Mouse (Mus musculus) brain, embryonic 18.5 days (tissue): ENCODE data around the gene Hjurp.

Experiments used
- DNase-seq: peaks from one replicate; pipeline ENCODE4 v3.0.0-alpha.2; 2012; ENCODE audit warnings: low read depth, low spot score

Gene Hjurp

DNA sequence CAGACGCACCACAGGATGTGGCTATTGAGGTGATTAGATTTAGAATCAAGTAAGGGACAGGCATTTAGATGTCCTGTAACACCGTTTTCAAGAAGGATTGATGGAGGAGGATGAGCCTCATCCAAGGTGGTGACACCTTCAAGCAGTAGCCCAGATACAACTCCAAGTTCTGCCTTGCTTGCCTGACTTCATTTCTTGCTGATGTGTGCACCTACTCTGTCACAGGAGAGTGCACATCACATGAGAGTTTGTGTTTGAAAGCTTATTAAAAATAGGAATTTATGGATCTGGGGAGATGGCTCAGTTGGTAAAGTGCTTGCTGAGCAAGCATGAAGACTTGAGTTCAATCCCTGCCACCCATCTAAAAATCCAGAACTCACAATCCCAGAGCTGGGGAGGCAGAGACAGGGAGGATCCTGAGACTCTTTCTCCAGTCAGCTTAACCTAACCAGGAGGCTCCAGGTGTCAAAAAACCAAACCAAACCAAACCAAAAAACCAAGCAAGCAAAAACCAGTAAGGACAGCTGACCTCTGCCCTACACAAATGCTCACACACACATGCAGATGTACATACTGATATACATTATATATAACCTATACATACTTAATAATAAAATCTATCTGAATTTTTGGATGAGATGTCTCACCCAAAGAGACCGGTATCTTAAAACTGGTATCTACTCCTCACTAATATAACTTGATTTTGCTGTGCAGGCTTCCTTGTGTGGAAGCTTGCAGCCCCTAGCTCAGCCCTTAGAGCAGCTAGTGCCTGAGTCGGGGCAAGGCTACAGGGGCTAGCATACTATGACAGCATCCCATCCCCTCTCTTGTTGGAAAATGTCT, 21.5 kb upstream of the Hjurp start:
- DNase-seq, result no peak

DNA sequence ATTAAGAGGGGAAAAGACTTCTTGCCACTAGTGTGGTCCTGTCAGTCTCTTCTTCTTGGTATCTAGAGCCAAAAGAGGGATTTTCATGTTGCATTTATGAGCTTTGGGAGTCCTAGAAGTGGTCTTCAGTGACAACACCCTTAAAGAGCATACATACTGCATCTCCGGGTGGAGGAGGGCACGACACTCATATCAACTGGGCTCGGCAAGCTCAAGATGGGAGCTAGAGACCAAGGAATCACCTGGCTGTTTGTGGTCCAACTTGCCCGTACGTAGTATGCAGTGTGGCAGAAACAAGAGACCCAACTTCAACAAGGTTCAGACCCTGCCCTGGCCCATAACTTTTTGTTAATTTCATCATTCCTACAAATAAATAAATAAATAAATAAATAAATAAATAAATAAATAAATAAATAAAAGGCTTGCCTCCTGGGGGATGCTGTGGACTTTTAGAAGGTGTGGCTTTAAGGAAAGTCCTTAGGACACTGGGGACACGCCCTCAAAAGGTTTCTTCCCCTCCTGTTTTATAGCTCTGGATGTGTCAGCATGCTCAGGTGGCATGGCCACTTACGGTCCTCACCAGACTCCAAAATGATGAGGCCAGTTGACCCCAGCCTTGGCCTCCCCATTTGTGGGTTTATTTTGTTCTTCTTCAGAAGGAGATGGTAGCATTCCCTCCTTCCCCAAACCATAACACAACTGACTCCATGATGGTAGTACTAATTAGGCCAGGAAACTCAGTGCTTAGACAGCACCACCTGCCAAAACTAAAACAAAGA, 20.2 kb upstream of the Hjurp start:
- DNase-seq, result no peak

DNA sequence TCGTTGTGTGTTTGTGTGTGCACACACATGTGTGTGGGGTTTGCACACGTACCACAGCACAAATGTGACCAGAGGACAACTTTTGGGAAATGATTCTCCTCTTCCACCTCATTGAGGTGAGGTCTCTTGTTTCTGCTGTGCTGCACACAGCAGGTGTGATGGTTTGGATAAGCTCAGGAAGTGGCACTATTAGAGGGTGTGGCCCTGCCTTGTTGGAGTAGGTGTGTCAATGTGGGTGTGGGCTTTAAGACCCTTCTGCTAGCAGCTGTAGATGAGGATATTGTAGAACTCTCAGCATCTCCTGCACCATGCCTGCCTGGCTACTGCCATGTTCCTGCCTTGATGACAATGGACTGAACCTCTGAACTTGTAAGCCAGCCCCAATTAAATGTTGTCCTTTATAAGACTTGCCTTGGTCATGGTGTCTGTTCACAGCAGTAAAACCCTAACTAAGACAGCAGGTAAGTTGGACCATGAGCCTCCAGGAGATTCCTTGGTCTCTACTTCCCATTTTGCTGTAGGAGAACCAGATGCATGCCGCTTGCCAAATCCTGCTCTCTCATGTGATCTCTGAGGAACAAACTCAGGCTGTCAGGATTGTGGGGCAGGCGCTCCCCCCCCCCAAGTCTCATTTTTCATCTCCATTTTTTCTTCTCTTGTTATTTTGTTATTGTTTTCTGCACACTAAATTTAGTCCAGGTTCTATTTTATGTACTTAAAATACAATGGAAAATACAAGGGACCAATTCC, 18.9 kb upstream of the Hjurp start:
- no peak for DNase-seq

DNA sequence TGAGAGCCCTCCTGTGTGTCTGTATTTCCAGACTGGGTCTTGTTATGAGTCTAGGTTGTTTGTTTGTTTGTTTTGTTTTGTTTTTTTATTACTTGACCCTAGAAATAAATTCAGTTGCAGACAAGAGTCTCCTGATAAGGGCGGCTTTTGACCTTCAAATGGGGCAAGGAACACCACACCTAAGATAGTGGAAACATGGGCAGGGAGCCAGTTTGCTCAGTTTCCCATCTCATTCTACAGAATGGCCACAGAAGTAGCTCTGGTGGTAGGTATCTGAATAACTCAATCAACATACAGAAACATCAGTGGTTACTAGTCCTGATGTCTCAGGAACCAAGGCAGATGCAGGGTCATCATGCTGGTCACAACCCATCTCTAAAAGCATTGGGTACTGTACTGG, 17.2 kb upstream of the Hjurp start:
- DNase-seq, result no peak

DNA sequence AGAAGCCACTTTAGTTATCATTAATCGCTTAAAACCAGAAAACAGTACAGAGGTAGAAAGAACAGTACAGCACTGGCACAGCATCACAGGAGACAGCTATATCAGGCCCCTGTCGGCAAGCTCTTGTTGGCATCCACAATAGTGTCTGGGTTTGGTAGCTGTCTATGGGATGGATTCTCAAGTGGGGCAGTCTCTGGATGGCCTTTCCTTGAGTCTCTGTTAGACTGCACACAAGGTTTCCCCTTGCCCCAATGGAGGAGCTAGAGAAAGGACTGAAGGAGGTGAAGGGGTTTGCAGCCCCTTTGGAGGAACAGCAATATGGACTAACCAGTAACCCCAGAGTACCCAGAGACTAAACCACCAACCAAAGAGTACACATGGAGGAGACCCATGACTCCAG, 14.6 kb upstream of the Hjurp start:
- DNase-seq, result no peak

DNA sequence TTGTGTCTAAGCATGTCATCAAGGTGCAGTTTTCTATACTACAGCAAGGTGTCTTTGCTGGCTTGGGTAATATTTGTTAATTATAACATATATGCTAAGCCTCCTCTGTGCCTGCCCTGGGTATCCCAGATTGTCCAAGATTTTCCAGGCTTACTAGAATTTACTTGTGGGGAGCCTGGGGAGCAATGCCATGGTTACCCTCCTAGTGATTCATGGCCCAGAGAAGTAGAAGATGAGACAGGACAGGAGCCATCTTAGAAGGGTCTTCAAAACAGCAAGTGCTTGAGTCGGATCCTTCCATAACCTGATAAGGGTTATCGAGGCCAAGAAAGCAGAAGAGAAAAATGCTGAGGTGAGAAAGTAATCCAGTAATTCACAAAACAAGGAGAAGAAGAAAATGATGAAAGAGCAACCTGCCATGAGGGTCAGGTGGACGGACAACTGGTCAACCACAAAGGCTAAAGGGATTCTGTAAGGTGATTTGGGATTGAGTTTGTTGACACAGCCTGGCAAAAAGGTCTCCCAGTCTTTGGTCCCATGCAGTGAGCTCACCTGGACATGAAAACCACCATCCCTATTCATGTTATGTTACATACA, 14.1 kb upstream of the Hjurp start:
- no peak for DNase-seq

DNA sequence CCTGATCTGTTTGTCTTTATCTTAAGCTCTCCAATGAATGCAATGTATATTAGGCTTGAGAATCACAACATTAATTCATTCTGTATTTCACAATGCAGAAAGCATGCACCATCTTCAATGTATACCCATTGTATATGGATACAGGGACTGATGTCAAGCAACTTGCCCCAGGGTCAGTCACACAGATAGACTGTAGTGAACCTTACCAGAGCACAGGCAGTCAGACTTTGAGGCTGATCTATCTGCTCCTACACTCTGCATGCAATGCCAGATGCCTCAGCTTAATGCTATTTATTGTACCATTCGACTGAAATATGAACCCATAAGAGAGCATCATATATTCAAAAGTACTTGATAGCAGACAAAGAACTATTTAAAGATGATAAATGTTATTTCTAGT, 13.1 kb upstream of the Hjurp start:
- DNase-seq, result no peak

DNA sequence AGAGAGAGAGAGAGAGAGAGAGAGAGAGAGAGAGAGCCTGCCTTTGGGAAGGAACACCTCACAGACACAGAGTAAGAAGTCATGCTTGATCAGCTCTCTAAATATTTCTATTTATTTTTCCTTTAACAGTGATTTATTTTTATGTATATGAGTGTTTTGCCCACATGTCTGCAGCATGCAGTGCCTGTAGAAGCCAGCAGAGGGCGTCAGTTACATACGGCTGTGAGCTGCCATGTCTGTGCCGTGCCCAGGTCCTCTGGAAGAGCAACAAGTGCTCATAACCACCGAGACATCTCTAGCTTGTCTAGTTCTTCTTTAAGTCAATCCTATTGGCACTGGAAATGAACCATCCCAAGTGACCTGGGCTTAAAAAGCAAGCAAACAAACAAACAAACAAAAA, 12.5 kb upstream of the Hjurp start:
- DNase-seq, result no peak

DNA sequence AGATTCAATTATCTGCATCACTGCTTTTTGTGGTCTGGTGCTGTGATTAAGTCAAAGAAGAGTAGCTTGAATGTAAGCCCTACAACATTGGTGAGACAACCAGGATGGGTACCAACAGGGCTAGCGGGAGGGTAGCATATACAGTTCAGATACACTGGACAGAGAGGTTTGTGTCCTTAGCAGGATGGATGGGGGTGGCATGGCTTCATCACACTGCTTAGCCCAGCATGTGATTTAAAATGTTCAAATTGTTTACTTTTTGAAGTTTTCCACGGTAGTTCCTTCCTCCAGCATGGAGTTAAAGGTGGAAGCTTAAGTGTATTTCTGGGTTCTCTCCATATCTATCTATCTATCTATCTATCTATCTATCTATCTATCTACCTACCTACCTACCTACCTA, 11.7 kb upstream of the Hjurp start:
- no peak for DNase-seq

DNA sequence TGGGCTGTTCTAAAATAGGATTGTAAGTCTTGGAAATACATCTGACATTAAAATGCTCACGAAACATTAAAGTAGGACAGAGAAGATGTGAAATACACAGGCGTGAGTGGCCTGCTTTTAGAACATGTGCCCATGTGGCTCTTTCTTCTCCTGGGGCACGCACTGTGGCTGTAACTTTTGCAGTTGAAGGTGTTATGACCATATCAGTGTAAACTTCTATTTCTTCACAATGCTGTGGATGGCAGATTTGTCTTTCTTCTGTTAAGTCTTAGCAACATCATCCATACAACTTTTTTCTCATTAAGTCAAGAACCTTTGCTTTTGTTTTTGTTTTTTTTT, 11.3 kb upstream of the Hjurp start:
- DNase-seq, result no peak

DNA sequence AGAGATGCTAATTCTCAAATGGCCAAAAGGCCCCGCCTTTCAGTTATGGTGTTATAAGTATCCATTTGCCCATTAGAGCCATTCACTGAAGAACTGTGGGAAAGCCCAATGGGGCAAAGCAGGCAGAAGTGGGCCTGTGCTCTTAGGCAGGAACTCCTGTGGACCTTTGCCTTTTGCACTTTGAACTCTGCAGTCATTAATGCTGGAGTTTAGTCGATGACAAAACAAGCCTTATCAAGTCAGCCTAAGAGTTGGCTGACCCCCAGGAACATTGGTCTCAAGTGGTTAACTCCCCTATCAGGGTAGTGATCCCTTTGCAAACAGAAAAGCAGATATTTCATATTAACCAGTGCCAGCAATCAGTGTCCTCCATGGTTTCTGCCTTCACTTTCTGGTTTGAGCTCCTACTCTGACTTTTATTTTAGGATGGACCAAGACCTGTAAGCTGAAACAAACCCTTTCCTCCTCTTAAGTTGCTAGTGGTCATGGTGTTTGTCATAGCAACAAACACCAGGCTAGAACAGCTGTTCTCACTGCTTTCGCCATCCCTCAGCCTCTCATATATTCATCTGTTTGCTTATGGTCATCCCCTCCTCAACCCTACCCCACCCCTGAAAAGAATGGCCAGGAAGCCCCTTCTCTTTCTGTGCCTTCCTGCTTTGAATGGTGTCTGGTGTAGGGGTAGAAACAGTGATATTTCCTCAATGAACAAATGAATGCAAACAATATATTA, 10.8 kb upstream of the Hjurp start:
- DNase-seq, result no peak

DNA sequence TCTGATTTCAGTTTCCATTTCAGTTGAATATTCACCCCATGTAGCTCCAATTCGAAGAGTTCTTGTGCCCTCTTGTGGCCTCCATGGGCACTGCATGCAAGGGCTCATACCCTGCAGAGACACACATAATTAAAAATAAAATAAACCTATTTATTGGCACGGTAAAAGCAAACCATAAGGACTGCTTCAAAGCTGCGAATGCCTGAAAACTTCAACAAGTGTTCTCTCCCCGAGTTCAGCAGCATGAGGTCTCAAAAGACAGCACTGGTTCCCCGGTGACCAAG, 10.2 kb upstream of the Hjurp start:
- no peak for DNase-seq

DNA sequence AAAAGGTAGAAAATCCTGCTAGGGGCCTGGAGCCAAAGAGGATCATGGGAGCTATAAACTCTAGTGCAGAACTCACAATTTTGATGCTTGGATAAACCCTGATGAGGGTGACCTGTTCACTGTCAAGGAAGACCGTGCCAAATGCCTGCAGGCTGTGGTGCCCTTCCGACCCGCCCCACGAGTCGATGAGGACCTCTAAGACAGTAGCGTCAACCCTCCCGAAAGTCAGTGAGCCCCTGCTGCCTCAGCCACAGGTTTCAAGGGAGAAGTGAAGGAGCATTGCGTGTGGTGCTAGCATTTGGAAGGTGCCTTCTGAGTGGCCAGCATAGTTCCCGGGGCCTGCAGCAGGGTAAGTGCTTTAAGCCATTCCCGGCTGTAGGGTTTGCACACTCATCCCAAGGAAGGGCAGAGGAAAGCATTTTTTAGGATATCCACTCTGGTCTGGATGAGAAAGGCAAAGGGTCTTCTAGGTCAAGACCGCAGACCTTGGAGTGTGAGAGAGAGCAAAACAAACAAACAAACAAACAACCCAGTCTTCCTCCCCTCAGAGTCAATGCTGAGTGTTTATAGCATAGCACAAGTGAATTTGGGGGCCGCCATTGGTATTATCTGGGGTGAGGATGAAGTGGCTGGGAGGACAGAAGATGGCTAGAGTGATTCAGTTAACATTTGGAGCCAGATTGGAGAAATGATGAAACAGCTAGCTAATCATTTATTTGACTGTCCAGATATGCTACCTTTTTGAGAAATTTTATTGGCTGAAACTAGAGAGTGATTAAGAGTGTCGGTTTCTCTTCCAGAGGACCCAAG, 9.7 kb upstream of the Hjurp start:
- DNase-seq, result no peak

DNA sequence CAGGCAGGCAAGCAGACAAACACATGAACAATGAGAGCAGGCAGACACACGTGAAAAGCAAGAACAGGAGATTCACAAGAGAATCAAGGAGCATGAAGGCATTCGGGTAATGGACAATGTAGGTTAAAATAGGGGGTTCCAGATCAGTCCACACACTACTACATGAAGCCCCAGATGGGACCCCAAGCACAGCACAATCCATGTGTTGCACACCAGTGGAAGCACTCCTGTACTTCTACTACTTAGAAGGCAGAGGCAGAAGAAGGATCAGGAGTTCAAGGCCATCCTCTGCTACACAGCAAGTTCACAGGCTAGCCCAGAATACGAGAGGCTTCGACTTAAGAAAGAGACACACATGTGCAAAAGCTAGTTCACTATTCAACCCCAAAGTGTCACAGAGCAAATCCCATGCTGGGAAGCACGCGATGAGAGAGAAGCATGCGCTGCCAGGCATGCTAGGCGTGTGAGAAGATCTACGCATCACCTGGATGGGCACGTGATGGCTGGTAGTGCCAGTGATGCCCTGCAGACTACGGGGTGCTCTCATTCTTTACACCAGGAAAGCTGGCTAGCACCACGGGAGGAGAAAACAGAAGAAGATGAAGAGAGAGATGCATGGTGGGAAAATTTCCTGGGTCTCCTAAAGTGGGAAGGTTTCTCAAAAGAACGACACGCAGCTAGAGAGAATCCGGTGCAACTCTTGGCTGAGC, 8.9 kb upstream of the Hjurp start:
- no peak for DNase-seq

DNA sequence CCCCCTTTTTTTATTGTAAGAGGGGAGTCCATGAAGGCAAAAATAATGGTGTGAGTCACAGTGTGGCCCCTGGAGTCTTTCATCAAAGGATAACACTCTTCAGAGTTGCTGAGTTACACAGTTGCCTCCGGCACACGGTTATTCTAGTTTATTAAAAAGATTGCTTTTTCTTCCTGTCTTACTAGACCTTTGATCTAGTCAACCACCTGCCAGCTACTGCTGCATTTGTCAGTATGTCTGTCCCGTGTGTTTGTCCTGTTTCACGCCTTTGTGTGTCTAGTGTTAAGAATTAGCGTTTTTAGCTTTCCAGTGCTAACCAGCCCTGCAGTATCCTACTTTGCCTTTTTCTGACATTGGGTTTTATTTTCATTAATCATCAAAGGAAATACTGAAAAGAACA, 8.2 kb upstream of the Hjurp start:
- DNase-seq, result no peak

DNA sequence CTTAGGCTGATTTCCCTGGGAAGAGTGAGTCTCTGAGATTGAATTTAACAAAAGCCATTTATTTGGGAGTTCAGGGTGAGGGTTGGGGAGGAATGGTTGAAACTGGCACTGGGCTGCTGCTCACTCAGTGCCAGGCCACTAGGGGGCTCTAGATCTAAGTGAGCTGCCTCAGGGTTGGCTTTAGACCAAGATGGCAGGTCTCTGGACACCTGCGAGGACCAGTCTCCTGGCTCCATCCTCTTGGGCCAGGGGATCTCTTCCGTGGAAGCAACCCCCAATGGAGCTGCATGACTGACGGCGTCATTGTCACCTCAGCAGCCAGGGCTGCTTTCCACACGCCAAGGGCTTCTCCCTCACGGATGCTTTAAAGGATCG, 7.5 kb upstream of the Hjurp start:
- no peak for DNase-seq

DNA sequence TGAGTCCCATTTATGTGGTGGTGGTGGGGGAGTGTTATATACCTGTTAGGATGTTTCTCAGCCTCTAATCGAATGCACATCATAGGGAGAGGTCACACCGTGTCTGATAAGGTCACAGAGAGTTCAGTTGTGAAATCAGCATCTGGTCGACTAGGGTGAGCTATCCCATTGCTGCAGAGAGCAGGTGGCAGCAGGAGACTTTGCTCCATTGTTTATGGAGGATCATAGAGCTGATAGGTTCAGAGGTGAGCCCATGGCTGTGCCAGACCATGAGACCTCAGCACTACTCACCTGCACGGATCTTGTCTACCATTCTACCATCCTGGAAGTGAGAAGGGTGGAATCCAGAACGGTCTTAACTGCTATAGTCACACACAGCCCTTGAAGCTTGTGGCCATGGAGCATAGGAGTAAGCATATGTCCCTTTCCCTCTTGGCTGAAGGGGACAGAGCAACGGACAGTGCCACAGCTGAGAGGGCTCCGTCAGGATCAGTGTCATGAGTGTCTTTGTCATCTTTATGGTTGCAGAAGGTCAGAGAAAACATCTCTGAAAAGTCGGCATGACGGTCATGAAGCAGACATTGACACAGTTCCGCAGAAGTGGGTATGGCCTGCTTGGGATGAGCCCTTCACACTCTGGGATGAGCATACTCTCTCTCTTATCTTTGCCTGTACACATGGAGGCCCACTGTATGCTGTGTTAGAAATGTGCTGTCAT, 7.0 kb upstream of the Hjurp start:
- no peak for DNase-seq

DNA sequence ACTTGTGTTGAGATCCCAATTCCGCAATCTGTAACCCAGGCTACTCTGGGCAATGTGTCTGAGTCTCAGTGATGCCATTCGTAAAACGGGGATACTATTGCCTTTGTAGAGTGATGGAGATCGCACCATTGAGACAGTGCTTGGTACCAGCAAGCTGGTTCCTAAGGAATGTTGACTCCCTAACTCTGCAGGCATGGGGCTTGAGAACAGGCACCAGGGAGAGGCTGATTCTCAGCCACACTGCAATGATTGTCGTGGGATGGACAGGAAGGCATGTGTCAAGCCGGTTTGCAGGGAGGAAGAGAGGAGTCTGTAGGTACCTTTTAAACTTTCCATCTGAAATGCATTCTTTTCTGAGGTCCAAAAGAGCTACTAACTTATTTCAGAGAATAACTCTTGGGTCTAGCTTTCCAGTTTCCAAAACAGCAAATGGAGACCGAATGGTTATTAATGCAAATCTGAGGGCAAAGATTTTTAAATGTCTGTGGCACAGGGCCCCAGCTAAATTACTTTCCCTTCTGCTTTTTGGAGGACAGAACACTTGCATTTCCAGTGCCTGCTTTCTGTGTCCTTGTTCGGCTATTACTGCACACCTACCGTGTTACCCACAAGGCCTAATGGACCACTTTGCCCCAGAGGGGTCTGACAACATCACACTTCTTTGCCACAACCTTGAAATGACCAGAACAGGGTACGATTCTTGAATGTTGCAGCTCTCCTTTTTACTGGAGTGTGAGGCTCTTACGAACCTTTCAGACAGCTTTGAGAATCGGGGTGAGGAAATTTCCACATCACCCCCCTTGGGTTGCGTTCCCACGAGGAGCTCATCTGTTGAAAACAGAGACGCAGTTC, 6.2 kb upstream of the Hjurp start:
- DNase-seq, result no peak

DNA sequence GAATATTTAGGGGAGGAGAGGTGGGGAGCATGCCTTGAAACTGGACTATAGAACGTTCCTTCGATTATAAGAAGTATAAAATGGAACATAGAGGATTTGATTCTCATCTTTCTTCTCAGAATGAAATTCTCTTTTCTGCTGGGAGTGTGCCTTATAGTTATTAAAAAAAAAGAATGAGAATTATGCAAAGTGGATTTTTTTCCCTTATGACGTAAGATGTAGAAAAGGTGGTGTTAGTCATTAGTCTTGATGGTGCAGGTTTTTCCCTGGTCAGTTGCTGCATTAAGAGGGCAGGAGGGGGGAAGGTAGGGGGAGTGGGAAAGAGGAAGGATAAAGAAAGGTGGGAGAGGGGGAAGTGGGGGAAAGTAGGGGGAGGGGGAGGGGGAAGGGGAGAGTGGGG, 4.9 kb upstream of the Hjurp start:
- no peak for DNase-seq
